Mouse (Mus musculus) lung, adult 2 months (tissue): ENCODE measurements around the gene Olfr99. TPM values are rescaled to one million over a fixed set of nuclear protein-coding genes. Genes with fewer than 3 reads are reported as not detected.
A peak's percentile ranks its signal among the peaks of the same experiment; 100 is the strongest.
"Not testable (repeated sequence)": the region's sequence is repeated elsewhere in the genome, so short reads cannot be mapped to it uniquely, and the experiment has no call there.

Experiments used
- DNase-seq: peaks from one replicate; pipeline ENCODE4 v3.0.0; 2022
- H3K4me1 ChIP-seq: fragments of 200-500 bp; 2 replicates; pipeline ENCODE4 v1.6.1; 2011; ENCODE audit warnings: low read length; ENCODE audit not compliant: control insufficient read depth, insufficient read depth
- H3K4me3 ChIP-seq: fragments of 200-500 bp; replicated peaks from 2 replicates; pipeline ENCODE3; 2011; ENCODE audit warnings: low read depth, mild to moderate bottlenecking, control low read depth, low read length; ENCODE audit errors: extremely low read depth
- CTCF ChIP-seq: fragments of 200-500 bp; IDR thresholded peaks from 2 replicates; pipeline ENCODE4 v1.5.1; 2011; ENCODE audit warnings: mild to moderate bottlenecking, low read length, control low read depth; ENCODE audit not compliant: insufficient read depth
- POLR2A ChIP-seq: fragments of 200-500 bp; IDR thresholded peaks from 2 replicates; pipeline ENCODE4 v1.6.1; 2011; ENCODE audit warnings: low read depth, mild to moderate bottlenecking, control low read depth, low read length, borderline replicate concordance; ENCODE audit errors: extremely low read depth
- WGBS: fragments of 180-500 bp; shearing (Covaris S2); methylation state at CpG from one replicate; pipeline ENCODE4 v1.1.7; 2018; 5-methylcytosine and 5-hydroxymethylcytosine counted together
- polyA plus RNA-seq: library from polyadenylated mRNA; depleted of rRNA; stranded (reverse); fragments of >200 nt; gene quantifications from 2 replicates; pipeline ENCODE4 v1.2.3, GENCODE M21; 2012; rRNA removed

Olfr99 gene
- polyA plus RNA-seq, 1 experiment = not detected

DNA sequence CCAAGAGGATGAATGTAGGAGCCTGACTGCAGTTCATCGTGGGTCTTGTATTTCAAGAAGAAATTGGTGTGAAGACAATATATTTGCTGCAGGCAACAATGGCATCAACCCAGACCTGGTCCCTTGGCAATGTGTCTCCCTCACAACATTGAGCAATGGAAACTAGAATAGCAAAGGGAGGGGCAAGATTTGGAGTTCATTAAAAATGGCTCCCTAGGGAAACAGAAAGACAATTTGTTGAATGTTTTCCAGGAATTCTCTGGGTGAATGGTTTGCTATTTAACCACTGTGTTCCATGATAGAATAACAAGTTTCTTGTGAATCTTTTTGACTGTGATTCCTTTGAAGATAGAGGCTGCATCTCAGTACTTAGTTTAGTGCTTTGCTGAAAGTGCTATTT is 19.6 kb downstream of the Olfr99 start, which contains the start of gene Olfr98:
Gene Olfr98, minus strand, starts transcription at position 124 of the 400 bp plus-strand sequence.
- TF ChIP-seq CTCF = no peak
- TF ChIP-seq POLR2A = no peak
- Histone ChIP-seq H3K4me1 (no peaks in the 10 kb centered on the region), H3K4me3 (no peak within 1 kb of the TSS)
- WGBS = 68% methylated on average over 1 of the region's 1 CpGs
- no peak for DNase-seq

DNA sequence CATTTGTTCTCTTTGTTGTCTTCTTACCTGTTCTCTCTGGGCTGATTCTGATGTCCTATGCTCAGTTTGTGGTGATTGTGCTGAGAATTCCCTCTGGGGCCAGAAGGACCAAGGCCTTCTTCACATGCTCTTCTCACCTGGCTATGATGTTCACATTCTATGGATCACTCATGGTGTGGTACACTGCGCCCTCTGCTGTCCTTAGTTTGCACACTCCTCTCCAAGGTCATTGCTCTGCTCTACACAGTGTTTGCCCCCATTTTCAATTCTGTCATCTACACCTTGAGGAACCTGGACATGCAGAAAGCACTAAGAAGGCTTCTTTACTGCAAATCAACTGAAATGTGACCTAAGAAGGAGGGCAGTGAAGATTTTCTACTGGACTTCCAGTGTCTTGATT is 32.7 kb downstream of the Olfr99 start:
- H3K4me3 ChIP-seq = no peak overlapping the region
- no peak for DNase-seq
- 19% methylated on average over 1 of the region's 1 CpGs for WGBS
- TF ChIP-seq POLR2A (no peak), CTCF (peak; percentile 46; the same call in 1 of the 2 replicates)
- H3K4me1 ChIP-seq = no peaks in the 10 kb centered on the region

DNA sequence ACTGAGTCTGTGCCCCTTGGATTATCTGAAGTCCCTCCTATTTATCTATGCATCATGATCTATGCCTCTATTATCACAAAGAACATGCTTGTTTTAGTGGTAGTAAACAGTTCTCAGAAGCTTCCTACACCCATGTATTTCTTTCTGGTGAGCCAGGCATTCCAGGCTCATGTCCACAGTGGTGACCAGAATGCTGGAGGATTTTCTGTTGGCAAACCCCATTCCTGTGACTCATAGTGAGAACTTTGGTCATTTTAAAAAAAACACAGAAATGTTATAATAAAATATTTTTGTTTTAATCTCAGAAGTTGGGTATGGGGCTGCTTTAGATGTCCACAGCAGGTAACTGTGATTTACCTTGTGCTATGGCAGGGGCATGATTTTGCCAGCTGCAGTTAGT is 33.8 kb downstream of the Olfr99 start:
- no peak for DNase-seq
- H3K4me1 ChIP-seq = no peaks in the 10 kb centered on the region
- H3K4me3 ChIP-seq = no peak overlapping the region
- TF ChIP-seq POLR2A (no peak), CTCF (no peak)

DNA sequence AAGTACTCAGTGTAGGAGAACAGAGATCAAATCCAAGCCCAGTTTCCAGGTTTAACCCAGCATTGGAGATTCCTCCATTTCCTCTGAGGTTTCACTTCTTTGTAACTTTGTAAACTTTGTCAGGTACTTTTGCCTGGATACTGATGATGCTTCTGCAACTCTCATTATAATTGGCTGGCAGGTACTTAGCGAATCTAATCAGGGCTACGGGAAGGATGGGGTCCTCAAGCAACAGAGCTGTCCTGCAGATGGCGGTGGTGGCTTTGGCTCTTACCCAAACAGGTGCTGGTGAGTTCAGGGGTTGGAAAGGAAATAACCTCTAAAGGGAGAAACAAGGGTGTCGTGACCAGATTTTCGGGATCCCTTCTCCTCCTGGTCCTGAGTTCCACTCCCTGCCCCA is 36.5 kb downstream of the Olfr99 start:
- 28% methylated on average over 5 of the region's 5 CpGs for WGBS
- Histone ChIP-seq H3K4me1 (no peaks in the 10 kb centered on the region), H3K4me3 (no peak overlapping the region)
- TF ChIP-seq CTCF (no peak), POLR2A (no peak)
- peak; percentile 6 for DNase-seq

DNA sequence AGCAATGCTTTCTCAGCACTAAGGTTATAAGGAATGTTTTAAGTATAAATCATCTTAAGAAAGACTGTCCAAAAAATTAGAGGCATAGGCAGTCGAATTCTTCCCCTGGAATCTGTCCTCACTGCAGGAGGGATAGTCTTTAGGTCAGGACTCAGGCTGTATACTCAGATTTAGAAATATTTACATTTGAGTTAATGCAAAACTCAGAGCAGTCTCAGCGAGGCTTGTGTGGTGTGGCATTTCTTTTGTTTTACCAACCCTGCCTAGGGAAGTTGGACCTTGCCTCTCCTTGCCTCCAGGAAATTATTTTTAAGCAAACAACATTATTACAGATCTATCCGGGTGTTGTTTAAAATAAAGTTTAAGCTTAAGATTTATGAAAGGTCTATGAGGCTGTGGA is 41.1 kb downstream of the Olfr99 start:
- no peak for TF ChIP-seq CTCF
- TF ChIP-seq POLR2A = no peak
- no peak overlapping the region for H3K4me3 ChIP-seq
- DNase-seq = no peak
- H3K4me1 ChIP-seq = no peaks in the 10 kb centered on the region
- 21% methylated on average over 3 of the region's 3 CpGs for WGBS

DNA sequence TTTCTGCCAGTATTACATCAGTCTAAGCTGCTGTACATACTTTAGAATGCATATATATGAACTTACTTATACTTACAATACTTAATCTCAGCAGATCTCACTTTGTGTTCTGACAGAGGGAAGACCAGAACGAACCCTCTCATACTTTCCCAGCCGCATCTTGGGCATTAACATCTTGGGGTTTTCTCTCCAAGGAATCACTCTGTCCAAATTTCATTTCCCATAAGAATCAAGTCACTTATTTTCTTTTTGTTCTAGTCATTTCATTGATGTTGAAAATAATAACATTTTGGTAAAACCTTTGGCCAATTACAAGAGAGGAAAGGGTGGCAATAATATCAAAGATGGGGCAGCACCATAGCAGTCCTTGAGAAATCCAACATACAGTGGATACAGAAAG is 46.0 kb downstream of the Olfr99 start, which contains the start of gene Olfr97:
Gene Olfr97, minus strand, starts transcription at position 101 of the 400 bp plus-strand sequence.
- DNase-seq, H3K4me1 ChIP-seq, H3K4me3 ChIP-seq: not testable (repeated sequence)
- 78% methylated on average over 2 of the region's 2 CpGs for WGBS

Other genes starting within 250 kb of the Olfr99 start
- 38.0 and 46.1 TPM in 2 replicates for gene Gabbr1, start 237.5 kb downstream of the Olfr99 start, polyA plus RNA-seq
- not detected in 2 replicates for gene Olfr90, start 195.0 kb downstream of the Olfr99 start, polyA plus RNA-seq
- gene Olfr91, start 185.2 kb downstream of the Olfr99 start, polyA plus RNA-seq = not detected in 2 replicates
- gene Olfr92, start 163.4 kb downstream of the Olfr99 start, polyA plus RNA-seq = not detected in 2 replicates
- not detected in 2 replicates for gene Olfr93, start 122.0 kb downstream of the Olfr99 start, polyA plus RNA-seq
- not detected in 2 replicates for gene Ubd, start 89.6 kb downstream of the Olfr99 start, polyA plus RNA-seq
- gene Olfr94, start 82.5 kb downstream of the Olfr99 start, polyA plus RNA-seq = not detected in 2 replicates
- gene Olfr95, start 70.3 kb downstream of the Olfr99 start, polyA plus RNA-seq = not detected in 2 replicates
- gene Olfr96, start 63.3 kb downstream of the Olfr99 start, polyA plus RNA-seq = not detected in 2 replicates
- not detected in 2 replicates for gene Olfr97, start 46.1 kb downstream of the Olfr99 start, polyA plus RNA-seq
- gene Olfr98, start 19.7 kb downstream of the Olfr99 start, polyA plus RNA-seq = not detected in 2 replicates
- gene H2-M3, start 13.2 kb downstream of the Olfr99 start, polyA plus RNA-seq = 14.5 and 14.6 TPM in 2 replicates
- gene Olfr101, start 20.9 kb upstream of the Olfr99 start, polyA plus RNA-seq = not detected in 2 replicates
- gene Olfr102, start 33.6 kb upstream of the Olfr99 start, polyA plus RNA-seq = not detected in 2 replicates
- gene Olfr103, start 56.2 kb upstream of the Olfr99 start, polyA plus RNA-seq = not detected in 2 replicates
- not detected in 2 replicates for gene Olfr104-ps, start 76.1 kb upstream of the Olfr99 start, polyA plus RNA-seq
- gene Olfr105-ps, start 95.6 kb upstream of the Olfr99 start, polyA plus RNA-seq = not detected in 2 replicates
- not detected in 2 replicates for gene Olfr106-ps, start 106.9 kb upstream of the Olfr99 start, polyA plus RNA-seq
- gene Olfr107, start 115.8 kb upstream of the Olfr99 start, polyA plus RNA-seq = not detected in 2 replicates
- not detected in 2 replicates for gene Olfr108, start 162.0 kb upstream of the Olfr99 start, polyA plus RNA-seq
- not detected in 2 replicates for gene Olfr109, start 175.5 kb upstream of the Olfr99 start, polyA plus RNA-seq
- 0.28 and 0.63 TPM in 2 replicates for gene H2-M2, start 200.1 kb upstream of the Olfr99 start, polyA plus RNA-seq
- gene Olfr110, start 209.0 kb upstream of the Olfr99 start, polyA plus RNA-seq = 0.07 TPM in 1 of 2 replicates, not detected in the other
- gene Olfr111, start 224.6 kb upstream of the Olfr99 start, polyA plus RNA-seq = 0.07 and 0.21 TPM in 2 replicates